Mouse (Mus musculus): Measurements from ENCODE around the gene Gm20388. TPM values are rescaled to one million over a fixed set of nuclear protein-coding genes. Genes with fewer than 3 reads are reported as not detected.
"Not testable (repeated sequence)": the region's sequence is repeated elsewhere in the genome, so short reads cannot be mapped to it uniquely, and the experiment has no call there.

The Gm20388 gene
- polyA plus RNA-seq, 1 experiment from 2014 or later, result 8.3 TPM

GRCm38 (mm10) chr8:122629388-122629787, 2718.7 kb downstream of the Gm20388 start:
- no peak overlapping the region for H3K4me2 ChIP-seq (ENCODE audit: low read length)

DNA sequence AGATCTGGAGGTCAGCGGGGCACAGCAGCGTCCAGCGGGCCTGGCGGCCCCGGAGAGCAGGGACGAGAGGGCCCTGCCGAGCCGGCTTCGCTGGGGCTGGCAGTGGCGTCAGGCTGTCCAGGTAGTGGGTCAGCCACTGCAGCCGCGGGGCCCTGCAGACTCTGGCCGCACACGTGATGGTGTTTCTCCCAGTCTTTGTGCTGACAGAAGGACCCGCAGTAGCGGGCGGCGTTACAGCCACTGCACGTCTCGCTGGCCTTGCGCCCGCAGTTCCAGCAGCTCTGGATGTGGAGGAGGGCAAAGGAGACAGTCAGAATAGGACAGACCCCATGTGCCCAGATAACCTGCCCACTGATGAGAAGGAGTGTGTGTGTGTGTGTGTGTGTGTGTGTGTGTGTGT, 2720.1 kb downstream of the Gm20388 start:
- H3K9me3 ChIP-seq (ENCODE audit: control insufficient read depth, low read length), result no peaks in the 10 kb centered on the region
- H3K36me3 ChIP-seq (ENCODE audit: control insufficient read depth, insufficient read depth, low read length), result no peaks in the 10 kb centered on the region
- peak overlapping the region; percentile 18 for H3K4me2 ChIP-seq (ENCODE audit: low read length)
- H3K27me3 ChIP-seq (replicated peaks; ENCODE audit: control insufficient read depth, insufficient read depth, low read length), result 0 out of 2 replicates have a peak, but pooled peaks cover 5% of the 10 kb centered on the region
- H3K27ac ChIP-seq (ENCODE audit: low read depth), result no peak overlapping the region
- 0 out of 2 replicates have a peak, but pooled peaks cover 4% of the 10 kb centered on the region for H3K4me1 ChIP-seq (replicated peaks; ENCODE audit: control insufficient read depth, insufficient read depth, low read length)
- 58% methylated on average over 22 of the region's 22 CpGs for WGBS
- ATAC-seq (replicated peaks; ENCODE audit: low FRiP score, low TSS enrichment, low read depth), result no peak
- no peak overlapping the region for H3K4me3 ChIP-seq (ENCODE audit: low read depth, low read length)
- no peak for DNase-seq (ENCODE audit: low spot score)
- no peak overlapping the region for H3K9ac ChIP-seq (ENCODE audit: low read length)

More at GRCm38 (mm10) chr8:122629388-122629787, 2718.7 kb downstream of the Gm20388 start:
- H3K9ac ChIP-seq (ENCODE audit: low read length), result no peak overlapping the region
- DNase-seq (ENCODE audit: low spot score) (no peak), ATAC-seq (replicated peaks; ENCODE audit: low FRiP score, low TSS enrichment, low read depth) (no peak)
- H3K27ac ChIP-seq (ENCODE audit: low read depth), result no peak overlapping the region
- no peaks in the 10 kb centered on the region for H3K9me3 ChIP-seq (ENCODE audit: control insufficient read depth, low read length)
- 53% methylated on average over 10 of the region's 10 CpGs for WGBS
- 0 out of 2 replicates have a peak, but pooled peaks cover 5% of the 10 kb centered on the region for H3K27me3 ChIP-seq (replicated peaks; ENCODE audit: control insufficient read depth, insufficient read depth, low read length)
- H3K4me3 ChIP-seq (ENCODE audit: low read depth, low read length), result no peak overlapping the region
- H3K4me1 ChIP-seq (replicated peaks; ENCODE audit: control insufficient read depth, insufficient read depth, low read length), result no peaks in the 10 kb centered on the region
- no peaks in the 10 kb centered on the region for H3K36me3 ChIP-seq (ENCODE audit: control insufficient read depth, insufficient read depth, low read length)

- not testable (repeated sequence) for H3K4me2 ChIP-seq (ENCODE audit: low read length); DNase-seq (ENCODE audit: low spot score); H3K27ac ChIP-seq (ENCODE audit: low read depth); H3K27me3 ChIP-seq (replicated peaks; ENCODE audit: control insufficient read depth, insufficient read depth, low read length); H3K9ac ChIP-seq (ENCODE audit: low read length); H3K36me3 ChIP-seq (ENCODE audit: control insufficient read depth, insufficient read depth, low read length); H3K9me3 ChIP-seq (ENCODE audit: control insufficient read depth, low read length); H3K4me3 ChIP-seq (ENCODE audit: low read depth, low read length); ATAC-seq (replicated peaks; ENCODE audit: low FRiP score, low TSS enrichment, low read depth)
- peaks cover 16% of the 10 kb centered on the region; the same call in 1 of the 2 replicates for H3K4me1 ChIP-seq (replicated peaks; ENCODE audit: control insufficient read depth, insufficient read depth, low read length)
- 82% methylated on average over 3 of the region's 3 CpGs for WGBS
Measured at GRCm38 (mm10) chr8:122632134-122632533, 2721.5 kb downstream of the Gm20388 start.

DNA sequence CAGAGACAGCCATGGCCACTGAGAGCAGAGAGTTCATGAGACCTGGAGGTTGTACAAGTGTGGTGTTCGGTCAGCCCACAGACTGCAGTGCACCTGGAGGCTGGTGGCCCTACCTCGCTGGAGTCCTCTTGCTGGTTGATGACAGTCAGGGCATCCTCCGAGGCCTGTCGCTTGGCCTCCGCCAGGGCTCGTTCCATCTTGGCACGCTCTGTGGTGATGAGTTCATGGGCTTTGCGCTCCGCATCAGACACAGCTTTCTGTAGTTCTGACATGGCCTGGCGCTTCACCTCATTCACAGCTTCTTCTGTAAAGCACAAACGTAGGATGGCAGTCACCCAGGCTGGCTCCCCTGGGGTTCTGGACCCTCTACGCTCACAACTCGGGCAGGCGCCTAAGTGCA, 2722.6 kb downstream of the Gm20388 start:
- Histone ChIP-seq H3K9ac (ENCODE audit: low read length) (no peak overlapping the region), H3K9me3 (ENCODE audit: control insufficient read depth, low read length) (no peaks in the 10 kb centered on the region), H3K4me3 (ENCODE audit: low read depth, low read length) (no peak overlapping the region), H3K4me2 (ENCODE audit: low read length) (no peak overlapping the region), H3K27me3 (replicated peaks; ENCODE audit: control insufficient read depth, insufficient read depth, low read length) (0 out of 2 replicates have a peak, but pooled peaks cover 5% of the 10 kb centered on the region), H3K27ac (ENCODE audit: low read depth) (no peak overlapping the region), H3K4me1 (replicated peaks; ENCODE audit: control insufficient read depth, insufficient read depth, low read length) (peaks cover 17% of the 10 kb centered on the region; the same call in 1 of the 2 replicates), H3K36me3 (ENCODE audit: control insufficient read depth, insufficient read depth, low read length) (no peaks in the 10 kb centered on the region)
- DNase-seq (ENCODE audit: low spot score) (no peak), ATAC-seq (replicated peaks; ENCODE audit: low FRiP score, low TSS enrichment, low read depth) (no peak)
- 94% methylated on average over 14 of the region's 14 CpGs for WGBS

DNA sequence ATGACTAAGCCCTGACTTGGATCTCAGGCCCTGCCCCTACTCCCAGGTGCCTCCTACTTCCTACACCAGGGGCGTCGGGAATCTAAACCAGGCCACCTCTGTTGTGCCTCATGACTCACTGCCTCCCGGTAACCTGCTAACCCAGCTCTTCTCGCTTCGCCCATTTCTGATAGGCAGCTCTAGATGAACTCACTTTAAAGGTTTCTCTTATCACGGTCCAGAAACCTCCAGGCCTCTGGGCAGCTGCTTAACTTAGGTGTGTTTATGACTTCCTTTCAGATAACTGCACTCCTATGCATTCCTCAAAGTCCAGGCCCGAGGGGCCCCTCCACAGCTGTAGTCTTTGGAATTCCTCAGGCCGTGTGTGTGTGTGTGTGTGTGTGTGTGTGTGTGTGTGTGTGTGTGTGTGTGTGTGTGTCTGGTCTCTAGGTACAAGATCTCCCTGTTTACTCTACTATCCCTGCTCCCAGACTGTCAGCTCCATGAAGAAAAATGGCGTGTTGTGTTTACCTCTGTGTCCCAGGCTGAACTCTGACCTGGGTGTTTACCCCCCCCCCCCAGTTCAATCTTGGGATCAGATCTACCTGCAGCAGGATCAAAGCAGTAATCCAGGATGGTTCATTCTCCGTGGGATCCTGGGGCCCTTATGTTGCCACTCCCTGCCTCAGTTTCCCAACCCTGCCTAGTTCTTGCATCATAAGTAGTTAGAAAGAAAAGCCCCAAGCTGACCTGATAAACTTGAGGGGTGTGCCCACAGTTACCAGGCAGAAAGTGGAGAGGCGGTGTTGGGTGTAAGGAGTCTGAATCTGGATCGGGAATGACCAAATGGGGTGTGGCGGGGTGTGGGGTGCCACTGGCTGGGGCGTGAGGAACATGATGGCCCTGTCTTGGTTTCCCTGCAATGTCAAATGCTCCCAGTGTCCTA, 2725.5 kb downstream of the Gm20388 start:
- ATAC-seq (replicated peaks; ENCODE audit: low FRiP score, low TSS enrichment, low read depth), result peak; percentile 90
- Histone ChIP-seq H3K9ac (ENCODE audit: low read length) (no peak overlapping the region), H3K27me3 (replicated peaks; ENCODE audit: control insufficient read depth, insufficient read depth, low read length) (no peaks in the 10 kb centered on the region), H3K4me1 (replicated peaks; ENCODE audit: control insufficient read depth, insufficient read depth, low read length) (peaks cover 43% of the 10 kb centered on the region), H3K4me2 (ENCODE audit: low read length) (no peak overlapping the region), H3K4me3 (ENCODE audit: low read depth, low read length) (no peak overlapping the region), H3K27ac (ENCODE audit: low read depth) (peak overlapping the region; percentile 67; the same call in 1 of the 2 replicates), H3K9me3 (ENCODE audit: control insufficient read depth, low read length) (no peaks in the 10 kb centered on the region), H3K36me3 (ENCODE audit: control insufficient read depth, insufficient read depth, low read length) (no peaks in the 10 kb centered on the region)
- peak; percentile 76 for DNase-seq (ENCODE audit: low spot score)
- 29% methylated on average over 14 of the region's 14 CpGs for WGBS

DNA sequence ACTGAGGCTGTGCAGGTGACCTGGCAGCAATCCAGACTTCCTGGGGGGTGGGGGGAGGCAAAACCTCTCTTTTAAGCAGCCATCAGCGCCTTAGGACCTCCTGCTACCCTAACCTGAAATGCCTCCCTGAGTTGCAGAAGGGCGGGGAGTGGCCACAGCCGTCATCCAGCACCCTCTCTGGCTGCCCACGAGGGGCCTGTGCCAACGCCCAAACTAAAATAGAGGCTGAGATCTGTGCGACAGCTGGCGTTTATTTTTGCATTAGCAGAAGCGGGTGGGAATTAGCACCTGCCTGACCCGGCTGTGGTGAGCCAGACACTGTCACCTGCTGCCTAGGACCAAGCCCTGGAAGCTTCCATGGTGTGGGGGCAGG, 2726.1 kb downstream of the Gm20388 start:
- Histone ChIP-seq H3K27me3 (replicated peaks; ENCODE audit: control insufficient read depth, insufficient read depth, low read length) (no peaks in the 10 kb centered on the region), H3K4me3 (ENCODE audit: low read depth, low read length) (no peak overlapping the region), H3K4me1 (replicated peaks; ENCODE audit: control insufficient read depth, insufficient read depth, low read length) (peaks cover 49% of the 10 kb centered on the region), H3K36me3 (ENCODE audit: control insufficient read depth, insufficient read depth, low read length) (no peaks in the 10 kb centered on the region), H3K9ac (ENCODE audit: low read length) (no peak overlapping the region), H3K27ac (ENCODE audit: low read depth) (no peak overlapping the region), H3K9me3 (ENCODE audit: control insufficient read depth, low read length) (no peaks in the 10 kb centered on the region), H3K4me2 (ENCODE audit: low read length) (no peak overlapping the region)
- ATAC-seq (replicated peaks; ENCODE audit: low FRiP score, low TSS enrichment, low read depth), result no peak
- WGBS, result 33% methylated on average over 9 of the region's 9 CpGs
- DNase-seq (ENCODE audit: low spot score), result no peak

GRCm38 (mm10) chr8:122637230-122637629, 2726.6 kb downstream of the Gm20388 start:
- 89% methylated on average over 9 of the region's 9 CpGs for WGBS
- Histone ChIP-seq H3K4me2 (ENCODE audit: low read length) (no peak overlapping the region), H3K27me3 (replicated peaks; ENCODE audit: control insufficient read depth, insufficient read depth, low read length) (no peaks in the 10 kb centered on the region), H3K4me3 (ENCODE audit: low read depth, low read length) (no peak overlapping the region), H3K27ac (ENCODE audit: low read depth) (no peak overlapping the region), H3K9ac (ENCODE audit: low read length) (no peak overlapping the region), H3K9me3 (ENCODE audit: control insufficient read depth, low read length) (no peaks in the 10 kb centered on the region), H3K36me3 (ENCODE audit: control insufficient read depth, insufficient read depth, low read length) (no peaks in the 10 kb centered on the region), H3K4me1 (replicated peaks; ENCODE audit: control insufficient read depth, insufficient read depth, low read length) (peaks cover 49% of the 10 kb centered on the region)
- ATAC-seq (replicated peaks; ENCODE audit: low FRiP score, low TSS enrichment, low read depth), result no peak
- DNase-seq (ENCODE audit: low spot score), result no peak

GRCm38 (mm10) chr8:122638601-122639000, 2728.0 kb downstream of the Gm20388 start:
- Histone ChIP-seq H3K4me1 (replicated peaks; ENCODE audit: control insufficient read depth, insufficient read depth, low read length) (peaks cover 49% of the 10 kb centered on the region), H3K9ac (ENCODE audit: low read length) (no peak overlapping the region), H3K4me3 (ENCODE audit: low read depth, low read length) (no peak overlapping the region), H3K36me3 (ENCODE audit: control insufficient read depth, insufficient read depth, low read length) (no peaks in the 10 kb centered on the region), H3K27ac (ENCODE audit: low read depth) (no peak overlapping the region), H3K4me2 (ENCODE audit: low read length) (no peak overlapping the region), H3K27me3 (replicated peaks; ENCODE audit: control insufficient read depth, insufficient read depth, low read length) (no peaks in the 10 kb centered on the region), H3K9me3 (ENCODE audit: control insufficient read depth, low read length) (no peaks in the 10 kb centered on the region)
- DNase-seq (ENCODE audit: low spot score) (no peak), ATAC-seq (replicated peaks; ENCODE audit: low FRiP score, low TSS enrichment, low read depth) (no peak)
- WGBS, result 77% methylated on average over 16 of the region's 16 CpGs
